Mouse (Mus musculus): ENCODE results near the gene Wls.

The Wls gene

GRCm38 (mm10) chr3:159839481-159839880, at the start of gene Wls:
Wls (plus strand) TSS chr3:159839672.
- peak; percentile 59 to 68 for DNase-seq (ENCODE audit: low spot score in 2 of 2)

GRCm38 (mm10) chr3:159789781-159790180, 49.7 kb upstream of the Wls start:
- DNase-seq (ENCODE audit: low spot score in 2 of 2), result no peak

- DNase-seq (ENCODE audit: low spot score in 2 of 2), result no peak
These were observed 7.9 kb upstream of the Wls start for GRCm38 (mm10) chr3:159831535-159831934.

- peak; percentile 48 to 50 for DNase-seq (ENCODE audit: low spot score in 2 of 2)
These were observed 737 bp downstream of the Wls start for GRCm38 (mm10) chr3:159840002-159840816.

GRCm38 (mm10) chr3:159840817-159841390, 1.4 kb downstream of the Wls start:
- DNase-seq (ENCODE audit: low spot score in 2 of 2), result peak; percentile 17 to 20

GRCm38 (mm10) chr3:159841458-159841857, 2.0 kb downstream of the Wls start:
- no peak for DNase-seq (ENCODE audit: low spot score in 2 of 2)

- no peak for DNase-seq (ENCODE audit: low spot score in 2 of 2)
These were observed 3.7 kb downstream of the Wls start for GRCm38 (mm10) chr3:159843135-159843534.

GRCm38 (mm10) chr3:159847410-159848016, 8.0 kb downstream of the Wls start:
- no peak for DNase-seq (ENCODE audit: low spot score in 2 of 2)

- no peak for DNase-seq (ENCODE audit: low spot score in 2 of 2)
These were observed 8.7 kb downstream of the Wls start for GRCm38 (mm10) chr3:159848156-159848555.

GRCm38 (mm10) chr3:159851476-159851875, 12.0 kb downstream of the Wls start:
- no peak for DNase-seq (ENCODE audit: low spot score in 2 of 2)

GRCm38 (mm10) chr3:159851980-159852379, 12.5 kb downstream of the Wls start:
- DNase-seq (ENCODE audit: low spot score in 2 of 2), result no peak

- DNase-seq (ENCODE audit: low spot score in 2 of 2), result peak in 1 of 2 experiments; percentile 23
These were observed 17.6 kb downstream of the Wls start for GRCm38 (mm10) chr3:159857112-159857511.

GRCm38 (mm10) chr3:159865691-159866090, 26.2 kb downstream of the Wls start:
- no peak for DNase-seq (ENCODE audit: low spot score in 2 of 2)

GRCm38 (mm10) chr3:159878983-159879382, 39.5 kb downstream of the Wls start:
- no peak for DNase-seq (ENCODE audit: low spot score in 2 of 2)

- DNase-seq (ENCODE audit: low spot score in 2 of 2), result no peak
These were observed 43.9 kb downstream of the Wls start for GRCm38 (mm10) chr3:159883325-159883724.

GRCm38 (mm10) chr3:159884802-159885201, 45.3 kb downstream of the Wls start:
- no peak for DNase-seq (ENCODE audit: low spot score in 2 of 2)

GRCm38 (mm10) chr3:159885271-159885670, 45.8 kb downstream of the Wls start:
- DNase-seq (ENCODE audit: low spot score in 2 of 2), result peak; percentile 76 to 89

GRCm38 (mm10) chr3:159885781-159886400, 46.4 kb downstream of the Wls start:
- no peak for DNase-seq (ENCODE audit: low spot score in 2 of 2)

GRCm38 (mm10) chr3:159890176-159891056, 50.9 kb downstream of the Wls start:
- no peak for DNase-seq (ENCODE audit: low spot score in 2 of 2)

GRCm38 (mm10) chr3:159891057-159891752, 51.7 kb downstream of the Wls start:
- DNase-seq (ENCODE audit: low spot score in 2 of 2), result peak in 1 of 2 experiments; percentile 30

GRCm38 (mm10) chr3:159907329-159907728, 67.9 kb downstream of the Wls start:
- DNase-seq (ENCODE audit: low spot score in 2 of 2), result no peak

All from right cerebral cortex, postnatal 10 days (tissue).